Mouse (Mus musculus) limb, embryonic 15.5 days (tissue): ENCODE results near the gene Btbd9. TPM values are rescaled to one million over a fixed set of nuclear protein-coding genes. Genes with fewer than 3 reads are reported as not detected.

Experiments
- ATAC-seq: fragments of 200-750 bp; cut with Nextera tagmentation; 2 replicates; pipeline ENCODE4 v1.8.0; 2017; ENCODE audit warnings: low read depth, moderate TSS enrichment; ENCODE audit not compliant: insufficient number of reproducible peaks, low FRiP score, low TSS enrichment
- H3K27ac ChIP-seq: fragments of 300-500 bp; sonication (generic); 2 replicates; pipeline ENCODE4 v1.5.1; 2015; ENCODE audit warnings: moderate library complexity, mild to moderate bottlenecking, inconsistent platforms
- H3K27me3 ChIP-seq: fragments of 300-500 bp; sonication (generic); 2 replicates; pipeline ENCODE4 v1.6.1; 2015; ENCODE audit warnings: inconsistent platforms
- H3K36me3 ChIP-seq: fragments of 300-500 bp; sonication (generic); 2 replicates; pipeline ENCODE4 v1.6.1; 2015; ENCODE audit warnings: inconsistent platforms
- H3K4me1 ChIP-seq: fragments of 300-500 bp; sonication (generic); 2 replicates; pipeline ENCODE4 v1.6.1; 2015; ENCODE audit warnings: inconsistent platforms
- H3K4me2 ChIP-seq: fragments of 300-500 bp; sonication (generic); 2 replicates; pipeline ENCODE4 v1.6.1; 2015; ENCODE audit warnings: mild to moderate bottlenecking, inconsistent platforms
- H3K4me3 ChIP-seq: fragments of 300-500 bp; sonication (generic); 2 replicates; pipeline ENCODE4 v1.5.1; 2015; ENCODE audit warnings: mild to moderate bottlenecking, inconsistent platforms
- H3K9ac ChIP-seq: fragments of 300-500 bp; sonication (generic); 2 replicates; pipeline ENCODE4 v1.6.1; 2015; ENCODE audit warnings: inconsistent platforms
- H3K9me3 ChIP-seq: fragments of 300-500 bp; sonication (generic); 2 replicates; pipeline ENCODE4 v1.6.1; 2016; ENCODE audit warnings: inconsistent platforms
- WGBS: fragments of 180-500 bp; shearing (Covaris S2); methylation state at CpG from one replicate; pipeline ENCODE4 v1.1.7; 2015; 5-methylcytosine and 5-hydroxymethylcytosine counted together
- polyA plus RNA-seq: library from polyadenylated mRNA; unstranded; fragments of >200 nt; fragmentation: Nextera tagmentation; extraction: Ambion mirVana; gene quantifications from 2 replicates; pipeline ENCODE4 v1.2.1, GENCODE M21; 2015

The Btbd9 gene
- polyA plus RNA-seq, 1 experiment from 2014 or later: 54.5 TPM

DNA sequence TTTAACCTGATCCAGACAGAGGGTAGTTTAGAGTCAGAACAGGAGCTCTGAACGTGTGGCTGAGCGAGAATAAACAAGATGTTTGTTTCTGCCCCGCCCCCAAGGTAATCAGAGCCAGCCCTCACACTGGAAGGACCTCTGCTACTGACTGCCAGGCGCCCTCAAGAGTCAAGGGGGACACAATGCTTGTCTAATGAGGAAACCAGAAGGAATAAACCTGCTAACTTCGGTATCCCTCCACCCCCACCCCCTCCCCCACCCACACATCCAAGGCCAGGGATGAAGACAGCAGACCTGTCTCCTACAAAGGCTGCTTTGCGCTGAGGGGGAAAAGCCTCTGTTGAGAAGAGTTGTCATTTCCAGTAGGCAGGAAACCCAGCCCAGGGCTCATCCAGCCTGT, 18.6 kb upstream of the Btbd9 start:
- Histone ChIP-seq H3K36me3 (peaks cover 68% of the 10 kb centered on the region), H3K27me3 (no peaks in the 10 kb centered on the region), H3K4me1 (0 out of 2 replicates have a peak, but pooled peaks cover 3% of the 10 kb centered on the region), H3K9me3 (no peaks in the 10 kb centered on the region), H3K4me2 (no peak overlapping the region), H3K27ac (no peak overlapping the region), H3K9ac (no peak overlapping the region), H3K4me3 (no peak overlapping the region)
- 42% methylated on average over 6 of the region's 6 CpGs for WGBS
- no peak for ATAC-seq

DNA sequence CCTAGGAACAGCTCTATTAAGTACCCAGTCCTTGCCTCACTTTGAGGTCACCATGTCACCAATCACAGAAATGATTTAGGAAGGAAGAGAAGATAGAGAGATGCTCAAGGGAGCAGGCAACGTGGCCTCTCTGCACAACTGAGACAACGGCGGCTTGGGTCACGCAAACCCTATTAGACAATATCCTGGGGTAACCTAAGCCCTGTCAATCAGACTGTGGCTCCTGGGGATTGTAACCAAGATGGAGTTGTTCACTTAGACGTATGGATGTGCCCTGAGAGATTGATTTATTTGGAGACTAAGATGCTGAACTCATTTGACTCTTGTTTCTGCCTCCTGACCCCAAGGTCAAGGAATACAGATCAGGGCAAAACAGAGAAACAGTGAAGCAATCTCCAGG, 18.1 kb upstream of the Btbd9 start:
- Histone ChIP-seq H3K36me3 (peaks cover 64% of the 10 kb centered on the region), H3K9me3 (no peaks in the 10 kb centered on the region), H3K4me2 (no peak overlapping the region), H3K9ac (no peak overlapping the region), H3K4me3 (no peak overlapping the region), H3K4me1 (0 out of 2 replicates have a peak, but pooled peaks cover 3% of the 10 kb centered on the region), H3K27ac (no peak overlapping the region), H3K27me3 (no peaks in the 10 kb centered on the region)
- ATAC-seq: no peak
- WGBS: 58% methylated on average over 5 of the region's 5 CpGs

DNA sequence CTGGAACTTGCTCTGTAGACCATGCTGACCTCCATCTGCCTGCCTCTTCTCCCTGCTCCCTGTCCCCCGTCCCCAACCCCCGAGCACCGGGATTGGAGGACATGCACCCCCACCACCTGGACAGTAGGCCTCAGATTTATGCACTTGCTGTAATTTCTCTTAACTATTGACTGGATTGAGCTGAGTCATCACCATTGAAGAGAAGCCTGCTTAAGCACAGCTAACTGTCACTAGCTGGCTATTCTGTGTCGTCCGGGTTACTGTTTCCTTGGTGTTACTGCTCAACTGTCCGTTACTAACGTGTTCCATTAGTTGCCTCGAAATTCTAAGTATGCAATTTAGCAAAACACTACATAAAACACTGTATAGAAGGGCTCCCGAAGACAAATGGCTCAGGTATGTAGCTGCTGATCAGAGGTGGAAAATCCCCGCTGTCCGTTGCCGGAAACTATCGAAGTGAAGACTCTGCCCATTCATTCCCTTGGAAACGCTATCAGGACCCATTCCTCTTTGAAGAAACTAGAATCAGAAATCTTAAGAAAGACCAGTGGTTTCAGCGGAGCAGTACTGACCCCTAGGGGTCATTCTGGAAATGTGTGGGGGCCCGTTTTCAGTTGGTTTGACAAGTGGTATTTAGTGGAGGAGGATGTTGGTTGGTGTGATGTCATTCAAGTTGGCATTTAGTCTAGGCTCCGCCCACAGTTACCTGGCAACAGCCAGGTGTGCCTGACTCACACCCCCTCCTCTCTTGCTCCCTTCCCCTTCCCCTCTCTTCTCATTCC, 14.3 kb upstream of the Btbd9 start:
- Histone ChIP-seq H3K9ac (no peak overlapping the region), H3K4me3 (no peak overlapping the region), H3K27ac (no peak overlapping the region), H3K27me3 (no peaks in the 10 kb centered on the region), H3K4me1 (0 out of 2 replicates have a peak, but pooled peaks cover 3% of the 10 kb centered on the region), H3K9me3 (no peaks in the 10 kb centered on the region), H3K36me3 (peaks cover 32% of the 10 kb centered on the region), H3K4me2 (no peak overlapping the region)
- 63% methylated on average over 17 of the region's 17 CpGs for WGBS
- ATAC-seq: no peak

DNA sequence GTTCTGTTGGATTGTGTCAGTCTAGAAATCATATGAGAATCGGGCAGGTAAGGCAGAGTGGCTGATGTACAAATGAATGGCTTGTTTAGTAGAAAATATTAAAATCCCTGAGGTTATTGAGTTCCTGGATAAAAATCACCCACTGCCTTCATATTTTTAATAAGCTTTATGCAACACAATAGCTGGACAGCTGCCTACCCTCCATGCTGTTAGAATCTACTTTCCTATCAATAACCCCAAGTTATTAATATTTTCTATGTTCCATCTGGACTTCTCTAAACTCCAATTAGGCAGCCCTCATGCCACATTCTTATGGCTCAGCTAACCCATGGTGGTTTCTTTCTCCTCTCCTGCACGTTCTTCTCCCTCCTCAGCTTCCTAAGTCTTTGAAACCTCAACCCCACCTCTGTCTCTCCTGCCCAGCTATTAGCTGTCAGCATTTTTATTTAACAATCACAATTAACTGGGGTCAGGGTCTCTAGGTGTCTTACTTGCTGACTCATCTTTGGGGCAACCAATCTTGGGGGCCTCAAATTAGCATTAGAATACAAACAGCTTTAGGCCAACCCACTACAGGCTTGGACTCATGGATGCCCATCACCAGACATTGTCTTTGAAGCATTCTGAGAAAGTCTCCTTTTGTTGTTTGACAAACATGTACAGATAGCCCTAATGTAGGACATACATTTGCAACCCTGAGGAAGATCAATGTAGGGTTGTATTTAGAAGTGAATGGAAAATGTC, 7.1 kb upstream of the Btbd9 start:
- no peak overlapping the region for H3K4me3 ChIP-seq
- no peaks in the 10 kb centered on the region for H3K27me3 ChIP-seq
- no peaks in the 10 kb centered on the region for H3K4me1 ChIP-seq
- no peaks in the 10 kb centered on the region for H3K9me3 ChIP-seq
- H3K36me3 ChIP-seq: no peaks in the 10 kb centered on the region
- H3K27ac ChIP-seq: no peak overlapping the region
- no peak overlapping the region for H3K4me2 ChIP-seq
- 64% methylated on average over 2 of the region's 2 CpGs for WGBS
- no peak overlapping the region for H3K9ac ChIP-seq
- no peak for ATAC-seq

DNA sequence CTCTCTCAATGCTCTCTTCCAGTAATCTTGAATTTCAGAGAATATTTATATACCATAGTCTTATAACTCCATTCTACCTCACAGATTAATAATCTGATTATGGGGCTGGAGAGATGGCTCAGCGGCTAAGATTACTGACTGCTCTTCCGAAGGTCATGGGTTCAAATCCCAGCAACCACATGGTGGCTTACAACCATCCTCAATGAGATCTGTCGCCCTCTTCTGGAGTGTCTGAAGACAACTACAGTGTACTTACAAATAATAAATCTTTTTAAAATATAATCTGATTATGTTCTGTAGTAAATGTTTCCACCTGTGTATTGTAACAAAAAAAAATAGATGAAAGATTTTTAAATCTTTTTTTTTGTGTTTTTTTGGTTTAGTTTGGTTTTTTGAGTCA, 6.0 kb upstream of the Btbd9 start:
- Histone ChIP-seq H3K27me3 (no peaks in the 10 kb centered on the region), H3K4me3 (no peak overlapping the region), H3K36me3 (no peaks in the 10 kb centered on the region), H3K9me3 (no peaks in the 10 kb centered on the region), H3K4me1 (no peaks in the 10 kb centered on the region), H3K9ac (no peak overlapping the region), H3K27ac (no peak overlapping the region), H3K4me2 (no peak overlapping the region)
- ATAC-seq: no peak
- 88% methylated on average over 3 of the region's 3 CpGs for WGBS

DNA sequence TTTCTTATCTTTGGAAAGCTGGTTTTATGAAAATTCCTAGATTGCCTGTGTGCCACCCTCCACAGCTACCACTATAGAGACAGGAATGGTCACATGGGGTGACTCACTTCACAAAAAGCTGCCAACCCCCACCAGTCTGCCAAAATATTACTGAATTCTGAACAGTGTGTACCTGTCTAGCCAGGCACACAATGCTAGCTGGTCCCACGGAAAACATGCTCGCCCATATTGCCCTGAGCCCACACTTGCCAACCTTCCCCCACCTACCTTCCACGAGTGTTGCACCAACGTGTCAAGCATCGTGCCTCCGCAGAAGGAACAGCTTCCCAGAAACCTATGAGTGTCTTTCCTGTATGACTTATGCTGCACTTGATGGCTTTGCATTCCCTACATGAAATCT, 4.9 kb upstream of the Btbd9 start:
- Histone ChIP-seq H3K4me3 (no peak overlapping the region), H3K27me3 (no peaks in the 10 kb centered on the region), H3K9me3 (no peaks in the 10 kb centered on the region), H3K9ac (no peak overlapping the region), H3K4me2 (no peak overlapping the region), H3K36me3 (no peaks in the 10 kb centered on the region), H3K4me1 (peaks cover 6% of the 10 kb centered on the region), H3K27ac (no peak overlapping the region)
- WGBS: 80% methylated on average over 6 of the region's 6 CpGs
- no peak for ATAC-seq

DNA sequence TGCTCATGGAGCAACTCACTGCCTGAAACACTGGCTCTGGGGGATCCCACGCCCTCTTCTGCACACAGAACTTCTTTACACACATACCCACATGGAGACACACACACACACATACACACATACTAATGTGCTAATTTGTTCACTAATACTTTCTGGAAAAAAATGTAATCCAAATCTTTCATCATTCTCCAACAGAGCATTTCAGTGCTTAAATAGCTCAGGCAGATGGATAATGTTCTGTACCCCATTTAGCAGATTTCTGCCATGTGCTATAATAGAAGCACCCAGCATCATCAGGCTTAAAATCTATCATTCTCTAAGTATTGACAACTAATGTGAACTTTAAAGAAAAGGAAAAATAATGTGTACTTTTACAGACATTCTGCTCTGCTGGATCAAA, 4.5 kb upstream of the Btbd9 start:
- no peak overlapping the region for H3K9ac ChIP-seq
- H3K9me3 ChIP-seq: no peaks in the 10 kb centered on the region
- ATAC-seq: no peak
- H3K27ac ChIP-seq: no peak overlapping the region
- H3K4me3 ChIP-seq: no peak overlapping the region
- no peak overlapping the region for H3K4me2 ChIP-seq
- no peaks in the 10 kb centered on the region for H3K36me3 ChIP-seq
- no peaks in the 10 kb centered on the region for H3K27me3 ChIP-seq
- peaks cover 6% of the 10 kb centered on the region for H3K4me1 ChIP-seq
- 73% methylated on average over 1 of the region's 1 CpGs for WGBS

DNA sequence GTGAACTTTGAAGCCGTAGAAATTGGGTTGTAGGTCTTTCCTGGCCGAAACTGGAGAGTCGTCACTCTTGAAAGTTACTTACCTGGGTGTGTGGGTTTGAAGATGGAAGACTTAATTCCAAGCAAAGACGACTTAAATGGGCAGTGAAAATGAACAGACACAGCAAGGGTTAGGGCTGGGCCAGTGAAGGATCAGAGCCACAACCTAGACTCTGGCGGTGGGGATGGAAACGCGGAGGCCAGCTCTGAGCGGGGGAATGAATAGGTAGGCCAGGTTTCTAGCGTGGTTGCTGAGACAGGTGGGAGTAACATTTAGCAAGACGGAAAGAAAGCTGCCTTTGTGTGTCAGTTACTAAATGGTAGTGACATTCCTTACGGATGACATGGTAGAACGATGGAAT, 658 bp upstream of the Btbd9 start:
- peaks cover 21% of the 10 kb centered on the region for H3K4me1 ChIP-seq
- no peaks in the 10 kb centered on the region for H3K36me3 ChIP-seq
- peak overlapping the region; percentile 92; the same call in 1 of the 2 replicates for H3K27ac ChIP-seq
- 52% methylated on average over 12 of the region's 12 CpGs for WGBS
- H3K27me3 ChIP-seq: no peaks in the 10 kb centered on the region
- peak overlapping the region; percentile 55 for H3K9ac ChIP-seq
- H3K4me2 ChIP-seq: peak overlapping the region; percentile 66
- H3K9me3 ChIP-seq: no peaks in the 10 kb centered on the region
- H3K4me3 ChIP-seq: peak overlapping the region; percentile 80
- no peak for ATAC-seq

DNA sequence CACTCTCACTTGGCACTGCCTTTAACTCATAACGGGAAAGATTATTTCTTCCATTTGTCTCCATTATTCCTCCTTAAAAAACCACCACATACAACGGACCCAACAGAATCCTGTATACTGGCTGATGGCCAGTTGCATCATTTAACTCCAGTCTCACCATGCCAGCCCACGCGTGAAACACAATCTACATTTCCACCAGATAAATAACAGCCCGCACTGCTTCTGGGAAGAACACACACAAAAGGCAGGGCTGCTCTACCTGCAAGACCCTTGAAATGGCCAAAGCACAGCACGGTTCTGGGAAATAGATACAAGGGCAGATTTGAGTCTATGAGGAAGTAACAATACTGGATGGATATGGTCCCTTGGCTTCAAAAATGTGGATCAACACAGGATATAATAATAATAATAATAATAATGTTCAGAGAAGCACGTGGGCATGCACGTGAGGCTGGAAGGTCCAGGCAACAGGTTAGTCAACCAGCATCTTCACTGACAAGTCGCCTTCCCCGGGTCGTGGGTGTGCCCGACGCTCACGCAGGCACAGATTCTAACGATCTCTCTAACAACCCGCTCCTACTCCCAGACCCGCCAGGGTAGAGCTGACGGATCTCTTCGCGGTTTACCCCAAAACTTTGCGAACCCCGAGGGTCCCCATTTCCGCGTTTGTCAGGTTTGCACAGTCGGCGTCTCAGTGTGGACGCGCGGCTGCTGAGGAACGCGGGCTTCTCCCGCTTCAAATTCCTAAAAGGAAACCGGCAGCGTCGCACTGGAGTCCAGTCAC, 975 bp downstream of the Btbd9 start:
- Histone ChIP-seq H3K9me3 (no peaks in the 10 kb centered on the region), H3K4me2 (peak overlapping the region; percentile 66), H3K36me3 (no peaks in the 10 kb centered on the region), H3K27ac (peak overlapping the region; percentile 92), H3K4me1 (peaks cover 21% of the 10 kb centered on the region), H3K9ac (peak overlapping the region; percentile 55), H3K27me3 (no peaks in the 10 kb centered on the region), H3K4me3 (peak overlapping the region; percentile 80)
- 7% methylated on average over 35 of the region's 35 CpGs for WGBS
- ATAC-seq: no peak; the same call in 1 of the 2 replicates

DNA sequence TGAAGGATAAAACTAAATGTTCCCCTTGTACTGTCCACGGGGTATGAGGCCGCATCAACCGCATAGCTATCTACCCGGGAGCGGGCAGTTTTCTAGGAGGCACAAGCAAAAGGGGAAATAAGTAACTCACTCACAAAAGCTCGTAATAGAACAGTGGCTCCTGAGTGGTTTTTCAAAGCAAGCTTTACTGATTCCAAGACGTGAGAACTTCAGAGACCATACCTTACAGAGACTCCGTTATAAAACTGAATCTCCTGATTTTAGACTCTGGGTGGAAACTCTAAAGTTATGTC, 1.6 kb downstream of the Btbd9 start:
- Histone ChIP-seq H3K4me3 (peak overlapping the region; percentile 80; the same call in 1 of the 2 replicates), H3K36me3 (no peaks in the 10 kb centered on the region), H3K9ac (no peak overlapping the region), H3K27ac (no peak overlapping the region), H3K9me3 (no peaks in the 10 kb centered on the region), H3K27me3 (no peaks in the 10 kb centered on the region), H3K4me1 (peaks cover 21% of the 10 kb centered on the region), H3K4me2 (no peak overlapping the region)
- 58% methylated on average over 8 of the region's 8 CpGs for WGBS
- no peak for ATAC-seq

DNA sequence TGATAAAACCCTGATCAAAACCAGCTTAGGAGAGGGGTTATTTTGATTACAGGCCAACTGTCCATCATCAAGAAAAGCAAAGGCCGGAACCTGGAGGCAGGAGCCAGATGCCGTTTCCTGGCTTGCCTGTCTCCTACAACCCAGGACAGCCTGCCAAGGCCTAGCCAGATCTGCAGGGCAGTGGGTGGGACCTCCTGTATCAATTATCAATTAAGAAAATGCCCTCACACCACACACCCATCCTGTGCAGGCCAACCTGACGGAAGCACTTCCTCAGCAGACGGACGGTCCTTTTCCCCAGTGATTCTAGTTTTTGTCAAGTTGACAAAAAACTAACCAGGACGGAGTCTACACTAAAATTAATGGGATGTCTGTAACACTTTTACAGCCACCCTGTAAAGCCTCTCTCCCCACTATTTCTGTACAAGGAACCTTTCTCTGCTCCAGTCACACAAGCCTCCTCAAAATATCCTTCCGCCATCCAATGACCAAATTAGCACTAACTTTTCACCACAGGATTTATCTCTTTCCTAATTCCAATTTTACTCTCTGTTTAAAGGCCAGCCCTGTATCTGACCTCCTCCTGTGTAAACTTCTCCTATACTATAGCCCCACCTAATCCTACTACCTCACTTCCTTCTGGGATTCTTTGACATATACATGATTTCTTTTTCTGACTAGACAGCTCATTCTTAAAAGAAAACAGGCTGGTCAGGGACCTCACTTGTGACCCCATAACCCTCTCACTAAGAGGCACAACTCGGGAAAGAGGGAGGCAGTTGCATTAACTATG, 2.1 kb downstream of the Btbd9 start:
- Histone ChIP-seq H3K4me3 (no peak overlapping the region), H3K27ac (0 out of 2 replicates have a peak overlapping the region, but pooled peaks have one; percentile 8), H3K27me3 (no peaks in the 10 kb centered on the region), H3K36me3 (no peaks in the 10 kb centered on the region), H3K9me3 (no peaks in the 10 kb centered on the region), H3K4me1 (peaks cover 21% of the 10 kb centered on the region), H3K9ac (no peak overlapping the region), H3K4me2 (no peak overlapping the region)
- 51% methylated on average over 8 of the region's 8 CpGs for WGBS
- no peak for ATAC-seq
